Mouse (Mus musculus): Measurements from ENCODE around the gene Cln6.

- TF ChIP-seq CTCF (IDR thresholded peaks at IDR 0.05; ENCODE audit: insufficient read depth, low read depth, low read length) (no peak), POLR2A (IDR thresholded peaks at IDR 0.05; ENCODE audit: insufficient read depth, low read depth, low read length) (no peak)
Observed at GRCm38 (mm10) chr9:62825791-62826393, 12.7 kb upstream of the Cln6 start.

Data from olfactory bulb, adult 2 months (tissue).